Mouse (Mus musculus) forebrain, embryonic 15.5 days (tissue): ENCODE measurements at regions not wholly inside any gene's neighbourhood (a gene's known extent, or its start where the extent isn't known, plus 50 kb on each side); places are given as distances from the start of the nearest gene placed in this dataset.
"Not testable (repeated sequence)": the region's sequence is repeated elsewhere in the genome, so short reads cannot be mapped to it uniquely, and the experiment has no call there.

Source experiments
- ATAC-seq: fragments of 200-750 bp; cut with Nextera tagmentation; replicated peaks from 2 replicates; pipeline ENCODE4 v1.8.0; 2017; ENCODE audit warnings: mild to moderate bottlenecking, moderate TSS enrichment, moderate library complexity
- H3K27ac ChIP-seq: fragments of 300-500 bp; sonication (generic); replicated peaks from 2 replicates; pipeline ENCODE4 v1.5.1; 2015; ENCODE audit warnings: mild to moderate bottlenecking, inconsistent platforms
- H3K27me3 ChIP-seq: fragments of 300-500 bp; sonication (generic); 2 replicates; pipeline ENCODE4 v1.6.1; 2015; ENCODE audit warnings: inconsistent platforms
- H3K36me3 ChIP-seq: fragments of 300-500 bp; sonication (generic); 2 replicates; pipeline ENCODE4 v1.6.1; 2015; ENCODE audit warnings: mild to moderate bottlenecking, inconsistent platforms
- H3K4me1 ChIP-seq: fragments of 300-500 bp; sonication (generic); 2 replicates; pipeline ENCODE4 v1.6.1; 2015; ENCODE audit warnings: inconsistent platforms
- H3K4me2 ChIP-seq: fragments of 300-500 bp; sonication (generic); replicated peaks from 2 replicates; pipeline ENCODE4 v1.6.1; 2015; ENCODE audit warnings: mild to moderate bottlenecking, inconsistent platforms
- H3K4me3 ChIP-seq: fragments of 300-500 bp; sonication (generic); 2 replicates; pipeline ENCODE4 v1.5.1; 2015; ENCODE audit warnings: mild to moderate bottlenecking, inconsistent platforms
- H3K9ac ChIP-seq: fragments of 300-500 bp; sonication (generic); replicated peaks from 2 replicates; pipeline ENCODE4 v1.6.1; 2015; ENCODE audit warnings: mild to moderate bottlenecking, inconsistent platforms
- H3K9me3 ChIP-seq: fragments of 300-500 bp; sonication (generic); 2 replicates; pipeline ENCODE4 v1.6.1; 2016; ENCODE audit warnings: inconsistent platforms
- WGBS: fragments of 180-500 bp; shearing (Covaris S2); methylation state at CpG from one replicate; pipeline ENCODE4 v1.1.7; 2015; ENCODE audit warnings: mixed read lengths; 5-methylcytosine and 5-hydroxymethylcytosine counted together

- not testable (repeated sequence) for H3K9ac ChIP-seq, H3K9me3 ChIP-seq, H3K4me1 ChIP-seq, H3K4me3 ChIP-seq, H3K4me2 ChIP-seq, H3K27ac ChIP-seq, H3K36me3 ChIP-seq, H3K27me3 ChIP-seq
- 0 out of 2 replicates have a peak, but pooled peaks have one; percentile 51 for ATAC-seq
- WGBS: 48% methylated on average over 3 of the region's 3 CpGs
Observed at GRCm38 (mm10) chr13:3216070-3216469, 321.8 kb upstream of the Gdi2 start.

- H3K4me3 ChIP-seq: 0 out of 2 replicates have a peak overlapping the region, but pooled peaks have one; percentile 4
- H3K36me3 ChIP-seq, H3K27me3 ChIP-seq, ATAC-seq, H3K9ac ChIP-seq, H3K27ac ChIP-seq, H3K4me1 ChIP-seq, H3K9me3 ChIP-seq: not testable (repeated sequence)
- WGBS: 43% methylated on average over 10 of the region's 10 CpGs
- peak overlapping the region; percentile 30 for H3K4me2 ChIP-seq
Observed at GRCm38 (mm10) chr13:3221005-3221621, 316.8 kb upstream of the Gdi2 start.

GRCm38 (mm10) chr13:3221622-3222021 lies 316.2 kb upstream of the Gdi2 start:
- Histone ChIP-seq H3K27ac (no peak overlapping the region), H3K4me3 (0 out of 2 replicates have a peak overlapping the region, but pooled peaks have one; percentile 4), H3K36me3 (no peaks in the 10 kb centered on the region), H3K9me3 (no peaks in the 10 kb centered on the region), H3K27me3 (no peaks in the 10 kb centered on the region), H3K4me2 (peak overlapping the region; percentile 30), H3K4me1 (no peaks in the 10 kb centered on the region), H3K9ac (no peak overlapping the region)
- 41% methylated on average over 16 of the region's 16 CpGs for WGBS
- peak; percentile 55 for ATAC-seq

- no peaks in the 10 kb centered on the region for H3K4me1 ChIP-seq
- no peaks in the 10 kb centered on the region for H3K9me3 ChIP-seq
- H3K9ac ChIP-seq: no peak overlapping the region
- H3K27me3 ChIP-seq: no peaks in the 10 kb centered on the region
- no peak overlapping the region for H3K4me2 ChIP-seq
- H3K36me3 ChIP-seq: no peaks in the 10 kb centered on the region
- no peak for ATAC-seq
- no peak overlapping the region for H3K27ac ChIP-seq
- WGBS: 86% methylated on average over 1 of the region's 1 CpGs
- no peak overlapping the region for H3K4me3 ChIP-seq
Observed at GRCm38 (mm10) chr13:3258379-3258778, 279.5 kb upstream of the Gdi2 start.

- H3K27me3 ChIP-seq, H3K27ac ChIP-seq, ATAC-seq, H3K9me3 ChIP-seq, H3K4me1 ChIP-seq, H3K4me2 ChIP-seq, H3K9ac ChIP-seq, H3K36me3 ChIP-seq, H3K4me3 ChIP-seq: not testable (repeated sequence)
- 39% methylated on average over 1 of the region's 1 CpGs for WGBS
Observed at GRCm38 (mm10) chr13:3276130-3276529, 261.7 kb upstream of the Gdi2 start.
